Mouse (Mus musculus) hindbrain, embryonic 15.5 days (tissue): ENCODE measurements around the gene Olfr1423. TPM values are rescaled to one million over a fixed set of nuclear protein-coding genes. Genes with fewer than 3 reads are reported as not detected.

Experiments used
- ATAC-seq: fragments of 200-750 bp; cut with Nextera tagmentation; 2 replicates; pipeline ENCODE4 v1.8.0; 2017; ENCODE audit warnings: low read depth, moderate number of reproducible peaks, moderate TSS enrichment; ENCODE audit not compliant: low FRiP score
- H3K27ac ChIP-seq: fragments of 300-500 bp; sonication (generic); replicated peaks from 2 replicates; pipeline ENCODE4 v1.5.1; 2015; ENCODE audit warnings: mild to moderate bottlenecking, inconsistent platforms
- H3K27me3 ChIP-seq: fragments of 300-500 bp; sonication (generic); 2 replicates; pipeline ENCODE4 v1.6.1; 2015; ENCODE audit warnings: control low read depth, inconsistent platforms
- H3K36me3 ChIP-seq: fragments of 300-500 bp; sonication (generic); 2 replicates; pipeline ENCODE4 v1.6.1; 2015; ENCODE audit warnings: control low read depth, inconsistent platforms
- H3K4me1 ChIP-seq: fragments of 300-500 bp; sonication (generic); replicated peaks from 2 replicates; pipeline ENCODE4 v1.6.1; 2015; ENCODE audit warnings: control low read depth, inconsistent platforms
- H3K4me2 ChIP-seq: fragments of 300-500 bp; sonication (generic); 2 replicates; pipeline ENCODE4 v1.6.1; 2015; ENCODE audit warnings: moderate library complexity, mild to moderate bottlenecking, inconsistent platforms
- H3K4me3 ChIP-seq: fragments of 300-500 bp; sonication (generic); 2 replicates; pipeline ENCODE4 v1.5.1; 2015; ENCODE audit warnings: mild to moderate bottlenecking, inconsistent platforms
- H3K9ac ChIP-seq: fragments of 300-500 bp; sonication (generic); 2 replicates; pipeline ENCODE4 v1.6.1; 2015; ENCODE audit warnings: inconsistent platforms
- H3K9me3 ChIP-seq: fragments of 300-500 bp; sonication (generic); 2 replicates; pipeline ENCODE4 v1.6.1; 2016; ENCODE audit warnings: control low read depth, inconsistent platforms
- WGBS: fragments of 180-500 bp; shearing (Covaris S2); methylation state at CpG from one replicate; pipeline ENCODE4 v1.1.7; 2015; 5-methylcytosine and 5-hydroxymethylcytosine counted together
- polyA plus RNA-seq: library from polyadenylated mRNA; unstranded; fragments of >200 nt; fragmentation: Nextera tagmentation; extraction: Ambion mirVana; gene quantifications from 2 replicates; pipeline ENCODE4 v1.2.1, GENCODE M21; 2015

The Olfr1423 gene
- polyA plus RNA-seq, 1 experiment from 2014 or later = not detected

DNA sequence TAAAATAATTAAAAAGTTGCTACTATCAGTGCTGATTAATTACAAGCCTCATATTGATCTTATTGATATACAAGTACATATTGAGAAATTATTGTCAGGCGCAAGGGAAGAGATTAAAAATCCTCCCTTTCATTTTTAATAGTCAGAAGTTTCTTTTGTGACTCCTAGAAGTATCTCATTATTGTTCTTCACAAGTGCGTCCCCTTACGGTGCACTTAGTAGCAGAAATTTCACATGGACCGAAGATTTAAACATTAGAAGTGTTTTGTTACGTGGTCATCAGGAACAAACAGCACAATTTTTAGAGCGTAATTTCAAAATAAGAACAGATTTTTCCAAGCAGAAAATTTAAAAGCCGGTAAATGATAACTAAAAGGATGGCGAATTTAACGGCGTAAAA is 28.5 kb downstream of the Olfr1423 start:
- H3K27me3 ChIP-seq = no peaks in the 10 kb centered on the region
- peaks cover 3% of the 10 kb centered on the region for H3K4me1 ChIP-seq
- H3K9ac ChIP-seq = 0 out of 2 replicates have a peak overlapping the region, but pooled peaks have one; percentile 26
- H3K4me3 ChIP-seq = peak overlapping the region; percentile 53
- H3K36me3 ChIP-seq = no peaks in the 10 kb centered on the region
- H3K9me3 ChIP-seq = no peaks in the 10 kb centered on the region
- H3K27ac ChIP-seq = no peak overlapping the region
- peak overlapping the region; percentile 61 for H3K4me2 ChIP-seq
- ATAC-seq = no peak
- under 1% methylated on average over 10 of the region's 10 CpGs for WGBS

DNA sequence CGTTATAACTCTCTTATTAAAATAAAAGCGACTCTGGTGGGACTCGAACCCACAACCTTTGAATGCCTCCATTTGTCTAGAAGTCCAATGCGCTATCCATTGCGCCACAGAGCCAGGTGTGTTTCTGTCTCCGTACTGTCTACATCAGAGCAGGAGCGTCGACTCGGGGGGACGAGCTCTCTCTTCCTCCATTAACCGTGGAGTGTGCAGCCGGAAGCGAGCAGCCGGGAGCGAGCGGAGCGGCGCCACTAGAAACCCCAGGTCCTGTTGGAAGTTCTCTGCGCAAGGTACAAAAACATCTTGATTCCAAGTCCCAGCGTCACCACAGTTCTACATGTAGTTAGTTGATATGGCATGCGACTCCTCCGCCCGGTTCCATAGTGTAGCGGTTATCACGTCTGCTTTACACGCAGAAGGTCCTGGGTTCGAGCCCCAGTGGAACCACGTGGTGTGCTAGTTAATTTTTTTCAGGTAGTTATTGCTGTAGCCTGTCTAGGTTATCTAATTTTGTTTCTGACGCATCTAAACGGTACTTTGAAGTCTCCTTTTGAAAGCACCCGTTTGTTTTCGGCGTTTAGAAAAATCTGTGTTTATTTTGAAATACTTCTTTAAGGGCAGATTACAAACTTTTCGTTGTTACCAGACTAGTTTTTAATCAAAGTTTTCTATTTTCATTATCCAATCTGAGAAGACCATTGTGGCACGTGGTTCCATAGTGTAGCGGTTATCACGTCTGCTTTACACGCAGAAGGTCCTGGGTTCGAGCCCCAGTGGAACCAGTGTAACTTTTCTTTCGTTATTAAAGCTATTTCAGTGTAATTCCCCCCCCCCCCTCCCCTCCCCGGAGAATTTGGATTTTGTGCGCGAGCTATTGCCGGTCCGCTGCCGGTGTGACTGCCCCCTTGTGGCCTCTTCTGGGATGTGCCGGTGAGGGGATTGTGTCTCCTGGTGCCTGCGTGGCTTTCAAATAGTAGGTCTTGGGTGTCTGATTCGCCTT is 29.3 kb downstream of the Olfr1423 start:
- Histone ChIP-seq H3K27me3 (no peaks in the 10 kb centered on the region), H3K9me3 (no peaks in the 10 kb centered on the region), H3K4me3 (peak overlapping the region; percentile 53), H3K4me1 (peaks cover 10% of the 10 kb centered on the region), H3K9ac (peak overlapping the region; percentile 51), H3K27ac (peak overlapping the region; percentile 85), H3K4me2 (peak overlapping the region; percentile 61), H3K36me3 (no peaks in the 10 kb centered on the region)
- WGBS = under 1% methylated on average over 49 of the region's 49 CpGs
- ATAC-seq = peak; percentile 84

DNA sequence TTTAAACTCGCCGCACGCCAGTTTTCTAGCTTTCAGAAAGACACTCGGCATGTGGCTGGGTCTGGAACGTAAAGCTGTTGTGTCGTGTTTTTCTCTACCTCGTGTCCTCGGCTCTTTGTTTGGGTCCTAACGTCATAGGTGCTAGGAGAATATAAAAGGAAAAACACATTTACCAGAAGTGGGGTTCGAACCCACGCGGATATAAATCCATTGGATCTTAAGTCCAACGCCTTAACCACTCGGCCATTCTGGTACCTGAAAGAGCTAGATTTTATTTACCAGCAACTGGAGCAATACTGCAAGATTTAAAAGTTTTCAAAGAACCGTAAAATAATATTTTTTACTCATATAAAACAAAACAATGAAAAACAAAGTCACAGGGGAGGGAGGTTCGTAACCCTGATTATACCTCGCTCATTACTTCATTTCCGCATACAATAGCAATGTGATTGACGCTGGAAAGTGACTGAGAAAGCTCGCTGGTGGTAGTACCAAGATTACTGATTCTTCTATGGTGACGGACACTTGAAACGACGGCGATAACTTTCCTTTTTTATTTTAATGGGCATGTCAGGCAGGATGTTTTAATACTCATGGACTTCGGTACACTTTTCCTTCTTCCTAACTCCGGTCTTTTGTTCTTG is 30.1 kb downstream of the Olfr1423 start:
- peak; percentile 54 for ATAC-seq
- Histone ChIP-seq H3K9ac (peak overlapping the region; percentile 66), H3K27me3 (no peaks in the 10 kb centered on the region), H3K4me3 (peak overlapping the region; percentile 53), H3K4me1 (peaks cover 16% of the 10 kb centered on the region), H3K9me3 (no peaks in the 10 kb centered on the region), H3K4me2 (peak overlapping the region; percentile 61), H3K27ac (peak overlapping the region; percentile 85), H3K36me3 (no peaks in the 10 kb centered on the region)
- WGBS = under 1% methylated on average over 26 of the region's 26 CpGs

DNA sequence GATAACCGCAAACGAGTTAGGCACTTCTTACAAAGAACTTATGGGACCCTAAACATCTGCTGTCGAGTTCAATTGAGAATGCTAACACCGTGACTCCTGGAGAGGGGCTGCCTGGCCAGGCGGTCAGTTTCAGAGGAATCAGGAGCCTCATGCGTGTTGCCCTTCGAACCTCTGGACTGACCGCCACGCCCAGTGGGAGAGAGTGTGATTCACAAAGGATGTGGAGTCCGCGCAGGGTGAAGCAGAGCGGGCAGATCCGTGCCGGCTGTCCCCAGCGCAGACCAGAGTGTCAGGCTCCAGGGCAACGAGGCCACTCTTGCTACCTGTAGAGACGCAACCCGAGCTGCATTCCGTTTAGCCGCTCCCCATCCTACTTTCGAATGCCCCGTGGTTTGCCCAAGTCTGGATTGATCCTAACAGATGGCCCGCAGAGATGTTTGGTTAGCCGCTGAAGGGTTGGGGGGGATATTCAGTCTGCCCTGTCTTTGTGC is 30.8 kb downstream of the Olfr1423 start:
- peak; percentile 36 for ATAC-seq

DNA sequence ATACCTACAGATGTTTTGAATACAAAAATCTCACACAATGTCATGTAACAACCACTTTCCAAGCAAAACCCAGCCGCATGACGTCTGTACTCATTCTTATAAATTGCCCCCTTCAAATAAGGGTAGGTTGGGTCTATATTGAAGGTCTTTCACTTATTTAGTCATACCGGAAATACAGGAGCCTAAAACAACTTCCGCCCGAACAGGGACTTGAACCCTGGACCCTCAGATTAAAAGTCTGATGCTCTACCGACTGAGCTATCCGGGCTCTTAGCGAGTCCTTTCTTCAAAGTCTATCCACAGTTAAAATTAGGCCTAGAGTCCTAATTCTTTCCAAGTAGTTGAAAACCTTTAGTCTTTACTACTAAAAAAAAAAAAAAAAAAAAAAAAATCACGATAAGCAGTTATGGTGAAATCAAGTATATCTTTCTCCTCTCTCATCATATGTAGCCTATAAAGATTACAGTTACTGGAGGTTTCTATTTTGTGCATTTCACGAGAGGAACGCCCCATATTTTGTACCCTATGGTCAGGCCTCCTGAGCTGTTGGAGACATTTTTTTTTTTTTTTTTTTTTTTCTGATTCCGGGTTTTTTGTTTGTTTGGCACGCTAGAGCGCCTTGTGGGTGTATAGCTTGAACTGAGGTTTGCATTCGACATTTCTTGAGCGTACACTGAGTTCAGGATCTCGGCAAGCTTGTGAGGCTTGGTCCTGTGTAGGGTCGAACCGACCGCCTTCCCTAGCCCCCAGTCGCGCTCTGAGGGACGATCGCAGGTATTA is 31.4 kb downstream of the Olfr1423 start:
- H3K27ac ChIP-seq = peak overlapping the region; percentile 85
- peak overlapping the region; percentile 66 for H3K9ac ChIP-seq
- peak overlapping the region; percentile 53 for H3K4me3 ChIP-seq
- no peaks in the 10 kb centered on the region for H3K36me3 ChIP-seq
- peak overlapping the region; percentile 61 for H3K4me2 ChIP-seq
- no peaks in the 10 kb centered on the region for H3K9me3 ChIP-seq
- under 1% methylated on average over 24 of the region's 24 CpGs for WGBS
- peak; percentile 23 for ATAC-seq
- H3K4me1 ChIP-seq = peaks cover 17% of the 10 kb centered on the region
- H3K27me3 ChIP-seq = no peaks in the 10 kb centered on the region

More for the DNA sequence above, 30.8 kb downstream of the Olfr1423 start:
- H3K4me2 ChIP-seq = peak overlapping the region; percentile 61
- H3K4me3 ChIP-seq = peak overlapping the region; percentile 53
- no peaks in the 10 kb centered on the region for H3K9me3 ChIP-seq
- no peaks in the 10 kb centered on the region for H3K36me3 ChIP-seq
- H3K4me1 ChIP-seq = peaks cover 16% of the 10 kb centered on the region
- H3K27ac ChIP-seq = peak overlapping the region; percentile 85
- H3K9ac ChIP-seq = peak overlapping the region; percentile 66
- under 1% methylated on average over 24 of the region's 24 CpGs for WGBS
- H3K27me3 ChIP-seq = no peaks in the 10 kb centered on the region

DNA sequence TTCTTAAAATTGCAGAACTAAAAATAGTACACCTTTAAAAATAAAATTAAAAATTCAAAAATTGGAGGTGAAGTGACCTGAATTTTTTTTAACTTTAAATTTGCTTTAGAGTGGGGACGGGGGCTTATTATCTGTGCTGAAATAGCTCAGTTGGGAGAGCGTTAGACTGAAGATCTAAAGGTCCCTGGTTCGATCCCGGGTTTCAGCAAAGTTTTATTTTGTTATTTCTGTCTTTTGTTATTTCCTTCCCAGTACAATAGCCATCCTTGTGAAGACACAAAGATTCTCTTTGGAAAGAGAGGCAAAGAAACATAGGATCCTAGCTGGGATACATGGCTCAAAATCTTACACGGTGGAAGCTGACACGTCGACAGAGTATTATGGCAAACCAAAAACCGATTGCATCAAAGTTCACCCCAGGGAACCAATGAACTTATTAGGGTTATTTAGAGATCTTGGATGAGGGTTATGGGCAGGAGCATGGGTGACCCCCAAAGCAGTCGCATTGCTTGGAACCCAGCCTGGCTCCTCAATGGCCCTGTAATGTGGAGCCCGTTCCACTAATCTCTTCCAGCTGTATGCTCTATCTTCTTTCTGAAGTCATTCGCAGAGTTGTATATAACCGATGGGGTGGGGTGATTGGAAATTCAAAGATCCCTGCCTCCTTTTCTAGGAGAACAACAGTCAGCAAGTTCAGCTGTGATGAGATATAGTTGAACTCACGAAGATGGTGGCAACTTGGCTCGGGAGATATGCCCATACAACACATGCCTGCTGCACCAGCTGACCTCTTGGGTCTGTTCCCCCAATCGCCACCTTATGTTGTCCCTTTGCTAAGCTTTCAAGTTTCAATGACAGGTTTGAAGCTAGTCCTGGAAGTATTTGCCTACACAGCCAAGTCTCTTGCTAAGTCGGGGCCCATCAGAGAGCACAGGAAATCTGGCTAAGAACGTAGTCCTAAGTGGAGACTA is 32.4 kb downstream of the Olfr1423 start:
- Histone ChIP-seq H3K9me3 (no peaks in the 10 kb centered on the region), H3K36me3 (no peaks in the 10 kb centered on the region), H3K27me3 (no peaks in the 10 kb centered on the region), H3K4me1 (peaks cover 22% of the 10 kb centered on the region), H3K4me2 (peak overlapping the region; percentile 82), H3K9ac (no peak overlapping the region), H3K4me3 (peak overlapping the region; percentile 53), H3K27ac (peak overlapping the region; percentile 53)
- no peak for ATAC-seq
- WGBS = 23% methylated on average over 17 of the region's 17 CpGs

DNA sequence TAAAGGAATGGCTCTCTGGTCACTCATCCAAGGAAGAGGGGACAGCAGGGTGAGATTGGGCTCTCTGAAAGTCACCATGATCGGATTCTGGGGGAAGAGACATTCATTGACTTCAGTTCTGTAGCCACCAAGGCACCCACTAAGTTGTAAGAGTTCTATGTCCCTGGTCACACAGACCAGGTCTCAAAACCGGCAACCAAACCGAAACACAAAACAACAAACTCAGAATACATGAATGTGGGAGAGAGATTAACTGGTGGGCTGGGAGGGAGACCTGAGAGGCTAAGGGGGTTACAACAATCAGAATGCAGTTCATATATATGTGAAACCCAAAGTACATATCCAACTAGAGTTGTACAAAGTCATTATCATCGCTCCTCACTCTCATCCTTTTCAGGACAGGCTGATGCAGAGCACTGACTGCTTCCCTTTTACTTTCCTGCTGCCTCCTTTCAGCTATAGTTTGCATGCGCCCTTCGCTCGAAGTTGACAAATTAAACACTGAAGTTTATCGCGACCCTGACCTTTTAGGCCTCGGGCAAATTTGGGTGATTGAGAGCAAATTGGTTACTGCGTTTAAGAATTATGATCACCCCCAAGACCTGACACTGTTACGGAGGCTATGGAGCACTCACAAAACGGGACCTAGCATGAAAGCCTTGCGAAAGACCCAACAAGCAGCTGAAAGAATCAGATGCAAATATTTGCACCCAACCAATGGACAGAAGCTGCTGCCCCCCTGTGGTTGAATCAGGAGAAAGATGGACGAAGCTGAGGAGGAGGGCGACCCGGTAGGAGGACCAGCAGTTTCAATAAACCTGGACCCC is 33.8 kb downstream of the Olfr1423 start:
- ATAC-seq = no peak
- H3K9me3 ChIP-seq = no peaks in the 10 kb centered on the region
- 13% methylated on average over 17 of the region's 17 CpGs for WGBS
- no peaks in the 10 kb centered on the region for H3K27me3 ChIP-seq
- peak overlapping the region; percentile 82 for H3K4me2 ChIP-seq
- H3K4me3 ChIP-seq = peak overlapping the region; percentile 76
- no peaks in the 10 kb centered on the region for H3K36me3 ChIP-seq
- H3K27ac ChIP-seq = peak overlapping the region; percentile 79; the same call in 1 of the 2 replicates
- peak overlapping the region; percentile 62; the same call in 1 of the 2 replicates for H3K9ac ChIP-seq
- H3K4me1 ChIP-seq = peaks cover 22% of the 10 kb centered on the region

DNA sequence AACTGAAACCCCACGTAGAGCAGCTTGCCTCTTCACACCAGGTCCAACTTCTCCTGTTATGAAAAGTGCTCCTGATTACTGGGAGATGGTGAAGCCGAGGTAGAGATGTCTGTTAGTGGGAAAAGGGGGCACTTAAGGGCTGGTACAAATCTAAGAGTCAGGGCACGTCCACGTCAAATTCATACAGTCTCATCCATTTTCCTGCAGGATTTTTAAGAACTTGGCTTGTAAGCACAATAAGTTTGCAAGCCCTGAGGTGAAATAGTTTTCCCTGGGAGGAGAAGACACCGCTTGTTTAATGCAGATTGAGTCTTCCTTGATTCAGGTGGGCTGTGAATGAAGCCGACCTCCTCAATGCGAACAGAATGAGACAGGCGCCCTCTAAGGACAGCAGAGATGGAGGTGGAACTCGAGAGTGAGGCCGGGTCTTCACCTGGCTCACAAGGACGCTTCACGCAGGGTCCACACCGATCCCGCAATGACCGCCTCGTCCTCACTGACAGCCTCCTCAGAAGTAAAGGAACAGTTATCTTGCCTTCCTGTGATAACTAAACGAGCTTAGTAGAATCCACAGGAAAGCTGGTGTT is 34.7 kb downstream of the Olfr1423 start:
- Histone ChIP-seq H3K4me2 (peak overlapping the region; percentile 82), H3K9me3 (no peaks in the 10 kb centered on the region), H3K4me1 (peaks cover 22% of the 10 kb centered on the region), H3K27ac (peak overlapping the region; percentile 79), H3K4me3 (peak overlapping the region; percentile 76), H3K9ac (peak overlapping the region; percentile 62), H3K27me3 (no peaks in the 10 kb centered on the region), H3K36me3 (no peaks in the 10 kb centered on the region)
- ATAC-seq = peak; percentile 0; the same call in 1 of the 2 replicates
- WGBS = 1% methylated on average over 17 of the region's 17 CpGs

DNA sequence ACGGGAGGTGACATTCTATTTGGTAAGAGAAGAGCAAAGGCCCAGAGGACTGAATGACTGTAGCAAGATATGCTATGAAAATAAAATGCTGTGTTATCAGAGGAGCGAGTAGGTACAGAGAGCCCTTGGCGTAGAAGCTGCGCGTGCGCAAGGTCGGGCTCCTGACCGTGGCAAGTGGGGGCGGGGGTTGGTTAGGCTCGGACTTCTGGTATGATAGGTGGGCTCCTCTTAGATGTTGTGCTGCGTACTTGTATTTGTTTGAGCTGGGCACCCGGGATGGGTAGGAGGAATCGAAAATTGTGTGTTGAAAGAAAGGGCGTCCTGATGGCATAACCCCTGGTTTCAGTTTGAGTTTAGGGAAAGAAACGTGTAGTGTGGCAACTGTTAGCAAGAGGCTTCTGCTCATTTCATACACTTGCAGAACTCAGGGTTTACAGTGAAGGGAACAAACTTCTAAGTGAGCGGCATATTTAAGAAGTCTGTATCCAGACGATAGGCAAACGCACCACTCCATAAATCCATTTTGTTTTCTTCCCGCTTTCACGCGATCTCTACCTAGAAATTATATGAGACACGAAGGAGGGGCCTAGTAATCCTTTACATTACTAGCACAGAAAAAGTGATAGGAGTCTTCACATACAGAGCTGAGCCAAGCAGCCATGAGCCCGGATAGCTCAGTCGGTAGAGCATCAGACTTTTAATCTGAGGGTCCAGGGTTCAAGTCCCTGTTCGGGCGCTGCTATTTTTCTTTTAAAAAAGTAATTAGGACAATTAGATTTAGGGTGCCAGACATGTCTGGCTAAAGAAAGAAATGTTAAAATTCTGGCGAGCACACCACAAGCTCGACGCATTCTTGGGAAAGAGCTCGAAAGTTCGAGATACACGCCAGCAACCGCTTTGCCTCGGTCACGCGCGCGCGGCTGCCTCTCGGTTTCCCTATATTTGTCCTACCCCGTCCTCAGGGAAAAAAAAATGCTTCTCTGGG is 35.4 kb downstream of the Olfr1423 start:
- Histone ChIP-seq H3K4me1 (peaks cover 22% of the 10 kb centered on the region), H3K27ac (peak overlapping the region; percentile 90), H3K27me3 (no peaks in the 10 kb centered on the region), H3K9me3 (no peaks in the 10 kb centered on the region), H3K36me3 (no peaks in the 10 kb centered on the region), H3K4me2 (peak overlapping the region; percentile 82), H3K4me3 (peak overlapping the region; percentile 76), H3K9ac (peak overlapping the region; percentile 62)
- WGBS = under 1% methylated on average over 41 of the region's 41 CpGs
- peak; percentile 76 for ATAC-seq
